ENCODE assay signal across 8 mouse cellular contexts in genomic region chr7:45413864-45414739, GRCm38 (mm10). TPM values are rescaled to one million over a fixed set of nuclear protein-coding genes. Genes with fewer than 3 reads are reported as not detected.
DNase-seq lines count a peak whose midpoint lies in the region; ATAC-seq and TF ChIP-seq lines count a peak whose summit lies in the region.

No protein-coding gene starts in this region.

- 0 out of 2 replicates have a peak, but pooled peaks have one; percentile 22 for ATAC-seq in embryonic facial prominence, embryonic 12.5 days (ENCODE audit: insufficient number of reproducible peaks, insufficient read depth, low FRiP score, low TSS enrichment)
- peak; percentile 47 for ATAC-seq in intestine, embryonic 16.5 days

- 2% methylated on average over 27 of the region's 27 CpGs for WGBS in heart, adult 2 months
- 2% methylated on average over 26 of the region's 27 CpGs for WGBS in embryonic facial prominence, embryonic 12.5 days
- 2% methylated on average over 27 of the region's 27 CpGs for WGBS in intestine, embryonic 16.5 days

- DNase-seq in heart, adult 2 months: no peak
- DNase-seq in heart, postnatal 14 days: no peak
- peak; percentile 62 for DNase-seq in lung, postnatal 10 days
- peak; percentile 64 for DNase-seq in testis, postnatal 10 days (ENCODE audit: low spot score)
- no peak for DNase-seq in adrenal gland, adult 8-10 months
- no peak for DNase-seq in spleen, adult 12 weeks (ENCODE audit: low spot score)

- intact Hi-C loops in heart, adult 2 months (cut with DNase I): no loop called here
- intact Hi-C loops in heart, postnatal 14 days (cut with DNase I): no loop called here

- peak overlapping the region; percentile 91 for H3K4me2 ChIP-seq in embryonic facial prominence, embryonic 12.5 days (replicated peaks)
- peak overlapping the region; percentile 95 for H3K4me2 ChIP-seq in intestine, embryonic 16.5 days (ENCODE audit: low read depth, low read length)

- H3K27ac ChIP-seq in heart, adult 2 months: no peak overlapping the region
- H3K27ac ChIP-seq in embryonic facial prominence, embryonic 12.5 days: peak overlapping the region; percentile 77
- 0 out of 2 replicates have a peak overlapping the region, but pooled peaks have one; percentile 48 for H3K27ac ChIP-seq in intestine, embryonic 16.5 days (ENCODE audit: low read length)

- no peak for TF ChIP-seq POLR2A in heart, adult 2 months (IDR thresholded peaks at IDR 0.05; ENCODE audit: insufficient read depth, low read depth, low read length)

- H3K4me1 ChIP-seq in heart, adult 2 months (ENCODE audit: control insufficient read depth, insufficient read depth, low read length): no peaks in the 10 kb centered on the region
- H3K4me1 ChIP-seq in embryonic facial prominence, embryonic 12.5 days: peaks cover 35% of the 10 kb centered on the region
- peaks cover 26% of the 10 kb centered on the region for H3K4me1 ChIP-seq in intestine, embryonic 16.5 days (ENCODE audit: control insufficient read depth, insufficient read depth, low read length)

- TF ChIP-seq CTCF in heart, adult 2 months (IDR thresholded peaks at IDR 0.05): no peak

- peak overlapping the region; percentile 36 for H3K9ac ChIP-seq in heart, adult 2 months (ENCODE audit: low read depth, low read length)
- H3K9ac ChIP-seq in embryonic facial prominence, embryonic 12.5 days: peak overlapping the region; percentile 72
- H3K9ac ChIP-seq in intestine, embryonic 16.5 days (ENCODE audit: low read depth, low read length): peak overlapping the region; percentile 75

- H3K27me3 ChIP-seq in heart, adult 2 months (ENCODE audit: control insufficient read depth, insufficient read depth, low read length): peaks cover 6% of the 10 kb centered on the region
- peaks cover 97% of the 10 kb centered on the region for H3K27me3 ChIP-seq in embryonic facial prominence, embryonic 12.5 days
- H3K27me3 ChIP-seq in intestine, embryonic 16.5 days (replicated peaks; ENCODE audit: control insufficient read depth, insufficient read depth, low read length): peaks cover 73% of the 10 kb centered on the region

- no peaks in the 10 kb centered on the region for H3K9me3 ChIP-seq in embryonic facial prominence, embryonic 12.5 days
- H3K9me3 ChIP-seq in intestine, embryonic 16.5 days (ENCODE audit: control insufficient read depth, low read length): no peaks in the 10 kb centered on the region

- peak overlapping the region; percentile 45 for H3K4me3 ChIP-seq in heart, adult 2 months
- peak overlapping the region; percentile 57 for H3K4me3 ChIP-seq in embryonic facial prominence, embryonic 12.5 days
- H3K4me3 ChIP-seq in intestine, embryonic 16.5 days (ENCODE audit: low read length): peak overlapping the region; percentile 65

- no peak for TF ChIP-seq EP300 in heart, adult 2 months (IDR thresholded peaks at IDR 0.05; ENCODE audit: insufficient read depth, low read depth, low read length)

- H3K36me3 ChIP-seq in heart, adult 2 months (ENCODE audit: control insufficient read depth, insufficient read depth, low read length): no peaks in the 10 kb centered on the region
- no peaks in the 10 kb centered on the region for H3K36me3 ChIP-seq in embryonic facial prominence, embryonic 12.5 days
- H3K36me3 ChIP-seq in intestine, embryonic 16.5 days (ENCODE audit: control insufficient read depth, insufficient read depth, low read length): no peaks in the 10 kb centered on the region

- H3K79me2 ChIP-seq in heart, adult 2 months (replicated peaks; ENCODE audit: control insufficient read depth, insufficient read depth, low read length): no peaks in the 10 kb centered on the region

RNA-seq across cellular contexts. Expression of gene Ntf5, which starts 0.6 kb away (rescaled TPM):
- under 1 TPM; 0.11 to 0.50 TPM for total RNA-seq in heart, adult 2 months (2021)
- 0.32 and 0.43 TPM in 2 replicates for polyA plus RNA-seq in heart, adult 2 months (2012; rRNA removed)
- under 1 TPM in 1 of 2 experiments, not detected in 1; 0.14 TPM for total RNA-seq in heart, postnatal 14 days (2021)
- 5.2 and 5.6 TPM in 2 replicates for polyA plus RNA-seq in embryonic facial prominence, embryonic 12.5 days (2016; fragmentation: Nextera tagmentation; extraction: Ambion mirVana)
- polyA plus RNA-seq in intestine, embryonic 16.5 days (2015; fragmentation: Nextera tagmentation; extraction: Ambion mirVana): 1.4 and 1.8 TPM in 2 replicates
- total RNA-seq in adrenal gland, adult 8-10 months (2022): under 1 TPM in 3 of 4 experiments, not detected in 1; 0.13 to 0.22 (median 0.20) TPM

RNA-seq across cellular contexts. Expression of gene Lhb, which starts 6.5 kb away (rescaled TPM):
- total RNA-seq in heart, adult 2 months (2021): not detected
- polyA plus RNA-seq in heart, adult 2 months (2012; rRNA removed): 0.84 TPM in 1 of 2 replicates, not detected in the other
- total RNA-seq in heart, postnatal 14 days (2021): not detected
- polyA plus RNA-seq in embryonic facial prominence, embryonic 12.5 days (2016; fragmentation: Nextera tagmentation; extraction: Ambion mirVana): 0.33 and 0.71 TPM in 2 replicates
- polyA plus RNA-seq in intestine, embryonic 16.5 days (2015; fragmentation: Nextera tagmentation; extraction: Ambion mirVana): 0.28 TPM in 1 of 2 replicates, not detected in the other
- total RNA-seq in adrenal gland, adult 8-10 months (2022): not detected

RNA-seq across cellular contexts. Expression of gene Kcna7, which starts 8.6 kb away (rescaled TPM):
- total RNA-seq in heart, adult 2 months (2021): 1 to 10 TPM; 5.9 to 6.0 TPM
- polyA plus RNA-seq in heart, adult 2 months (2012; rRNA removed): 6.7 and 7.6 TPM in 2 replicates
- 1 to 10 TPM; 1.5 to 1.7 TPM for total RNA-seq in heart, postnatal 14 days (2021)
- 0.10 TPM in 1 of 2 replicates, not detected in the other for polyA plus RNA-seq in embryonic facial prominence, embryonic 12.5 days (2016; fragmentation: Nextera tagmentation; extraction: Ambion mirVana)
- 0.11 TPM in 1 of 2 replicates, not detected in the other for polyA plus RNA-seq in intestine, embryonic 16.5 days (2015; fragmentation: Nextera tagmentation; extraction: Ambion mirVana)
- total RNA-seq in adrenal gland, adult 8-10 months (2022): not detected

RNA-seq across cellular contexts. Expression of gene Snrnp70, which starts 18.6 kb away (rescaled TPM):
- 10 to 100 TPM; 85.0 to 99.5 TPM for total RNA-seq in heart, adult 2 months (2021)
- 117 and 151 TPM in 2 replicates for polyA plus RNA-seq in heart, adult 2 months (2012; rRNA removed)
- total RNA-seq in heart, postnatal 14 days (2021): 100 to 1,000 TPM; 126 to 138 TPM
- 323 and 338 TPM in 2 replicates for polyA plus RNA-seq in embryonic facial prominence, embryonic 12.5 days (2016; fragmentation: Nextera tagmentation; extraction: Ambion mirVana)
- polyA plus RNA-seq in intestine, embryonic 16.5 days (2015; fragmentation: Nextera tagmentation; extraction: Ambion mirVana): 139 and 150 TPM in 2 replicates
- total RNA-seq in adrenal gland, adult 8-10 months (2022): 100 to 1,000 TPM; 232 to 563 (median 376) TPM

RNA-seq across cellular contexts. Expression of gene Gys1, which starts 20.5 kb away (rescaled TPM):
- 100 to 1,000 TPM in 1 of 2 experiments, 10 to 100 TPM in 1; 96.9 to 115 TPM for total RNA-seq in heart, adult 2 months (2021)
- 111 and 135 TPM in 2 replicates for polyA plus RNA-seq in heart, adult 2 months (2012; rRNA removed)
- 10 to 100 TPM; 86.1 to 90.2 TPM for total RNA-seq in heart, postnatal 14 days (2021)
- polyA plus RNA-seq in embryonic facial prominence, embryonic 12.5 days (2016; fragmentation: Nextera tagmentation; extraction: Ambion mirVana): 43.2 and 45.4 TPM in 2 replicates
- 49.4 and 53.1 TPM in 2 replicates for polyA plus RNA-seq in intestine, embryonic 16.5 days (2015; fragmentation: Nextera tagmentation; extraction: Ambion mirVana)
- total RNA-seq in adrenal gland, adult 8-10 months (2022): 10 to 100 TPM; 28.5 to 33.9 (median 29.8) TPM

Comparison
In these comparisons a context has a peak if more than half of its experiments do, and no peak if none do; other contexts are left out.
1. DNase-seq: peak in lung, postnatal 10 days (single experiment) and testis, postnatal 10 days (single experiment); none in heart, adult 2 months (0 of 2), heart, postnatal 14 days (0 of 2), adrenal gland, adult 8-10 months (single experiment) and spleen, adult 12 weeks (single experiment).
2. Peak in every context shown above with its lines, with median percentiles within 50 percentile points of each other: H3K4me3 ChIP-seq and H3K9ac ChIP-seq.